9 mouse cellular contexts compared by ENCODE assay signal in genomic region chr11:106267871-106268270, GRCm38 (mm10). TPM values are rescaled to one million over a fixed set of nuclear protein-coding genes. Genes with fewer than 3 reads are reported as not detected.
DNase-seq lines count a peak whose midpoint lies in the region; ATAC-seq and TF ChIP-seq lines count a peak whose summit lies in the region.
"Had no signal": no experiment of that assay in that cellular context is flagged by ENCODE, and none has a peak within 500 bp of the region (broad histone marks: within the 10 kb centered on the region; RNA-seq: fewer than 3 reads in every experiment).

No protein-coding gene starts in this region.

- no peak for TF ChIP-seq EP300 in heart, postnatal 0 days (IDR thresholded peaks at IDR 0.05; ENCODE audit: low read depth)

- no peak overlapping the region for H3K4me3 ChIP-seq in heart, postnatal 0 days (ENCODE audit: low read depth, low read length)
- peak overlapping the region; percentile 5 for H3K4me3 ChIP-seq in cerebellum, adult 2 months (replicated peaks; ENCODE audit: insufficient read depth, low read depth, low read length)
- no peak overlapping the region for H3K4me3 ChIP-seq in forebrain, embryonic 16.5 days (replicated peaks; ENCODE audit: low read length)

- H3K9ac ChIP-seq in heart, postnatal 0 days (replicated peaks; ENCODE audit: low read depth, low read length), result no peak overlapping the region
- no peak overlapping the region for H3K9ac ChIP-seq in forebrain, embryonic 16.5 days (replicated peaks; ENCODE audit: low read depth, low read length)

- no peak for ATAC-seq in heart, postnatal 0 days (ENCODE audit: insufficient read depth, low read depth)
- no peak for ATAC-seq in forebrain, embryonic 16.5 days

- peaks cover 45% of the 10 kb centered on the region for H3K36me3 ChIP-seq in heart, postnatal 0 days (replicated peaks; ENCODE audit: control insufficient read depth, insufficient read depth, low read length)
- H3K36me3 ChIP-seq in forebrain, embryonic 16.5 days (ENCODE audit: control insufficient read depth, insufficient read depth), result peaks cover 36% of the 10 kb centered on the region

- intact Hi-C loops in heart, postnatal 36 days (cut with DNase I), result no loop called here

- no peak for TF ChIP-seq POLR2A in cerebellum, adult 2 months (IDR thresholded peaks at IDR 0.05; ENCODE audit: borderline replicate concordance, insufficient read depth, low read length)

- H3K27ac ChIP-seq in heart, postnatal 0 days (ENCODE audit: low read depth), result 0 out of 2 replicates have a peak overlapping the region, but pooled peaks have one; percentile 8
- peak overlapping the region; percentile 86 for H3K27ac ChIP-seq in cerebellum, adult 2 months (ENCODE audit: insufficient read depth, low read length)
- H3K27ac ChIP-seq in forebrain, embryonic 16.5 days (ENCODE audit: low read length), result peak overlapping the region; percentile 56

- 69% methylated on average over 5 of the region's 5 CpGs for WGBS in heart, postnatal 0 days
- WGBS in cerebellum, adult 2 months, result 7% methylated on average over 5 of the region's 5 CpGs
- WGBS in forebrain, embryonic 16.5 days, result 78% methylated on average over 5 of the region's 5 CpGs

- H3K4me2 ChIP-seq in heart, postnatal 0 days (ENCODE audit: low read depth, low read length), result no peak overlapping the region
- H3K4me2 ChIP-seq in forebrain, embryonic 16.5 days (ENCODE audit: low read length), result no peak overlapping the region

- TF ChIP-seq CTCF in heart, postnatal 0 days (IDR thresholded peaks at IDR 0.05; ENCODE audit: low read depth), result no peak
- TF ChIP-seq CTCF in cerebellum, adult 2 months (IDR thresholded peaks at IDR 0.05; ENCODE audit: borderline replicate concordance, insufficient read depth, low read depth, low read length), result no peak; the same call in 1 of the 2 replicates

- no peak for DNase-seq in heart, postnatal 0 days (ENCODE audit: low spot score)
- DNase-seq in heart, postnatal 36 days, result no peak
- DNase-seq in cerebellum, adult 2 months, result peak; percentile 82 to 89
- DNase-seq in mesoderm, embryonic 11.5 days (ENCODE audit: low read depth, low spot score), result peak; percentile 41
- DNase-seq in right cerebral cortex, postnatal 14 days, result no peak
- no peak for DNase-seq in layer of hippocampus, adult 8-10 months (ENCODE audit: low spot score in 2 of 2)
- no peak for DNase-seq in right cerebral cortex, postnatal 36 days (ENCODE audit: low spot score in 2 of 2)

- H3K4me1 ChIP-seq in heart, postnatal 0 days (ENCODE audit: control insufficient read depth, insufficient read depth), result peaks cover 32% of the 10 kb centered on the region
- H3K4me1 ChIP-seq in cerebellum, adult 2 months (ENCODE audit: control insufficient read depth, insufficient read depth, low read length), result peaks cover 44% of the 10 kb centered on the region
- peaks cover 29% of the 10 kb centered on the region for H3K4me1 ChIP-seq in forebrain, embryonic 16.5 days (replicated peaks; ENCODE audit: control insufficient read depth, insufficient read depth, low read length)

- no peaks in the 10 kb centered on the region for H3K9me3 ChIP-seq in heart, postnatal 0 days (replicated peaks; ENCODE audit: control insufficient read depth, low read length)
- no peaks in the 10 kb centered on the region for H3K9me3 ChIP-seq in forebrain, embryonic 16.5 days (ENCODE audit: control insufficient read depth, low read length)

- no peaks in the 10 kb centered on the region for H3K27me3 ChIP-seq in heart, postnatal 0 days (ENCODE audit: control insufficient read depth, insufficient read depth, low read length)
- no peaks in the 10 kb centered on the region for H3K27me3 ChIP-seq in cerebellum, adult 2 months (ENCODE audit: control insufficient read depth, insufficient read depth, low read length)
- H3K27me3 ChIP-seq in forebrain, embryonic 16.5 days (replicated peaks; ENCODE audit: control insufficient read depth, insufficient read depth, low read length), result no peaks in the 10 kb centered on the region

RNA-seq across cellular contexts. Expression of gene Smarcd2, which starts 4.9 kb away (rescaled TPM):
- 32.9 and 43.0 TPM in 2 replicates for total RNA-seq in heart, postnatal 0 days (2014; rRNA removed; ENCODE audit: low replicate concordance)
- 10.5 and 10.7 TPM in 2 replicates for polyA plus RNA-seq in heart, postnatal 0 days (2015; fragmentation: Nextera tagmentation; extraction: Ambion mirVana)
- 10 to 100 TPM; 19.1 to 19.9 TPM for total RNA-seq in heart, postnatal 36 days (2021)
- polyA plus RNA-seq in cerebellum, adult 2 months (2012; rRNA removed), result 114 and 144 TPM in 2 replicates
- 12.4 and 13.7 TPM in 2 replicates for polyA plus RNA-seq in forebrain, embryonic 16.5 days (2015; fragmentation: Nextera tagmentation; extraction: Ambion mirVana)
- 10 to 100 TPM; 29.1 to 34.7 (median 31.2) TPM for total RNA-seq in layer of hippocampus, adult 8-10 months (2022)

RNA-seq across cellular contexts. Expression of gene Tcam1, which starts 8.6 kb away (rescaled TPM):
- not detected in 2 replicates for total RNA-seq in heart, postnatal 0 days (2014; rRNA removed; ENCODE audit: low replicate concordance)
- polyA plus RNA-seq in heart, postnatal 0 days (2015; fragmentation: Nextera tagmentation; extraction: Ambion mirVana), result 0.04 TPM in 1 of 2 replicates, not detected in the other
- total RNA-seq in heart, postnatal 36 days (2021), result not detected
- 0.36 and 0.43 TPM in 2 replicates for polyA plus RNA-seq in cerebellum, adult 2 months (2012; rRNA removed)
- polyA plus RNA-seq in forebrain, embryonic 16.5 days (2015; fragmentation: Nextera tagmentation; extraction: Ambion mirVana), result 0.11 and 0.17 TPM in 2 replicates
- total RNA-seq in layer of hippocampus, adult 8-10 months (2022), result under 1 TPM in 2 of 4 experiments, not detected in 2; 0.16 to 0.20 TPM

RNA-seq across cellular contexts. Expression of gene Psmc5, which starts 11.9 kb away (rescaled TPM):
- total RNA-seq in heart, postnatal 0 days (2014; rRNA removed; ENCODE audit: low replicate concordance), result 45.8 and 50.8 TPM in 2 replicates
- polyA plus RNA-seq in heart, postnatal 0 days (2015; fragmentation: Nextera tagmentation; extraction: Ambion mirVana), result 208 and 210 TPM in 2 replicates
- total RNA-seq in heart, postnatal 36 days (2021), result 100 to 1,000 TPM; 102 to 105 TPM
- 307 and 343 TPM in 2 replicates for polyA plus RNA-seq in cerebellum, adult 2 months (2012; rRNA removed)
- polyA plus RNA-seq in forebrain, embryonic 16.5 days (2015; fragmentation: Nextera tagmentation; extraction: Ambion mirVana), result 270 and 287 TPM in 2 replicates
- 100 to 1,000 TPM; 164 to 180 (median 176) TPM for total RNA-seq in layer of hippocampus, adult 8-10 months (2022)

RNA-seq across cellular contexts. Expression of gene Ftsj3, which starts 12.0 kb away (rescaled TPM):
- total RNA-seq in heart, postnatal 0 days (2014; rRNA removed; ENCODE audit: low replicate concordance), result 21.2 and 32.7 TPM in 2 replicates
- 19.2 and 23.1 TPM in 2 replicates for polyA plus RNA-seq in heart, postnatal 0 days (2015; fragmentation: Nextera tagmentation; extraction: Ambion mirVana)
- total RNA-seq in heart, postnatal 36 days (2021), result 10 to 100 TPM; 21.1 to 23.0 TPM
- 21.3 and 22.8 TPM in 2 replicates for polyA plus RNA-seq in cerebellum, adult 2 months (2012; rRNA removed)
- polyA plus RNA-seq in forebrain, embryonic 16.5 days (2015; fragmentation: Nextera tagmentation; extraction: Ambion mirVana), result 40.7 and 41.8 TPM in 2 replicates
- total RNA-seq in layer of hippocampus, adult 8-10 months (2022), result 10 to 100 TPM; 28.9 to 33.3 (median 32.4) TPM

RNA-seq across cellular contexts. Expression of gene Gh, which starts 33.8 kb away (rescaled TPM):
- total RNA-seq in heart, postnatal 0 days (2014; rRNA removed; ENCODE audit: low replicate concordance), result not detected in 2 replicates
- polyA plus RNA-seq in heart, postnatal 0 days (2015; fragmentation: Nextera tagmentation; extraction: Ambion mirVana), result not detected in 2 replicates
- total RNA-seq in heart, postnatal 36 days (2021), result not detected
- polyA plus RNA-seq in cerebellum, adult 2 months (2012; rRNA removed), result not detected in 2 replicates
- polyA plus RNA-seq in forebrain, embryonic 16.5 days (2015; fragmentation: Nextera tagmentation; extraction: Ambion mirVana), result not detected in 2 replicates
- total RNA-seq in layer of hippocampus, adult 8-10 months (2022), result 1 to 10 TPM in 1 of 4 experiments, under 1 TPM in 1, not detected in 2; 0.57 to 1.7 TPM
- total RNA-seq: layer of hippocampus, postnatal 36 days had no signal

Comparison
In these comparisons a context has a peak if more than half of its experiments do, and no peak if none do; other contexts are left out.
1. DNase-seq: peak in cerebellum, adult 2 months (2 of 2) and mesoderm, embryonic 11.5 days (single experiment); none in heart, postnatal 0 days (single experiment), heart, postnatal 36 days (0 of 2), right cerebral cortex, postnatal 14 days (single experiment), layer of hippocampus, adult 8-10 months (0 of 2) and right cerebral cortex, postnatal 36 days (0 of 2).
2. H3K27ac ChIP-seq: peak in every context shown above with its lines; median percentile 86 in cerebellum, adult 2 months; 56 in forebrain, embryonic 16.5 days; 8 in heart, postnatal 0 days.